Mouse (Mus musculus): ENCODE results near the gene Eif3d.

Eif3d gene

DNA sequence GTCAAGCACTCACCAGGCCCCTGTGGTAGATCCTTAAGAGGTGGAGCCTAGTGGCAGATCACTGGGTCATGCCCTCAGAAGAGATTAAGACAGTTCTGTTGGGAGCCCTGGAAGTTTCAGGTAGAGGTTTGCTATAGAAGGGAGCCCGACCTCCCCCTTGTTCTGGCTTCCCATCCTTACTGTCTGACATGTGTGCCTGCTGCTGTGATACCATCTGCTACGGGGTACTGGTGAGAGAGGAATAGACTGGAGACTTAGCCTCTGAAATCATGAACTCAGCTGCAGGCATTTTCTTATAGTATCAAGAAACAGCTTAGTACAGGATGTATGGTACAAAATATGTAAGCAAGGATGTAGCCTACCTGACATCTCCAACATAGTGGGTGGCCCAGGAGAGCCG lies 17.7 kb downstream of the Eif3d start:
- DNase-seq (ENCODE audit: low spot score), result no peak

DNA sequence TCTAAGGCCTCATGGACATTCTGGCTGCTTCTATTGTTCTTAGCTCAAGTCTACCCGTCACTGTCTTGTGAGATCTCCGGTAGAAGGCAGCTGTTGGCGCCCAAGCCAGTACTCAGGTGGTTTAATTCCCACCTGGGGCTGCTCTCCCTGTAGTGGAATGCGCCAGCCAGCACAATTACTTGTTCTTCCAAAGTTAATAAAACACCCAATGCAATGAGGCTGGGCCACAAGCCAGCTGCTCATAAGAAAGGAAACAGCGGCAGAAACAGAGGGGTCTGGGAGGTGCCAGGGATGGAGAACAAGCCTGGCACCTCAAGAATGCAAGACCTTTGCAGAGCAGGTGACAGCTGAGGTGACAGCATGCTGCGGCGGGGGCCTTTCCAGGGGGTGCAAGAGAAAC lies 21.6 kb downstream of the Eif3d start:
- no peak for DNase-seq (ENCODE audit: low spot score)

DNA sequence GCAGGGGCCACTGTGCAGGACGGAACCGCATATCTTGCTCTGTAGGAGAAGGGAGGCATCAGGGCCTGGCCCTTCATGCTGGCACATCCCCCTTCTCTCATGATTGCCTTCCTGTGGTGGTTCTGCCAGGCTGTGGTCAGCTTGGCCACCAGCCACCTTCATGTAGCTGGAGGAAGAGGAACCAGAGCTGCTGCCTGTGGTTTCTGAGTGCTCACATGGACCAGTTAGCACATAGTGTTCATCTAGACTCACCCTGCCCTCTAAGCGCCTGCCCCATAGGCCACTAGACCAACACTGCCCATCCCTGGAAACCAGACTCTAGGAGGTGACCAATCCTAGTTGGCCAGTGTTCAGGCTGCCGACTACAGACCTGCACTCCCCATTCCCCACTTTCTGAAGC lies 24.9 kb downstream of the Eif3d start:
- no peak for DNase-seq (ENCODE audit: low spot score)

DNA sequence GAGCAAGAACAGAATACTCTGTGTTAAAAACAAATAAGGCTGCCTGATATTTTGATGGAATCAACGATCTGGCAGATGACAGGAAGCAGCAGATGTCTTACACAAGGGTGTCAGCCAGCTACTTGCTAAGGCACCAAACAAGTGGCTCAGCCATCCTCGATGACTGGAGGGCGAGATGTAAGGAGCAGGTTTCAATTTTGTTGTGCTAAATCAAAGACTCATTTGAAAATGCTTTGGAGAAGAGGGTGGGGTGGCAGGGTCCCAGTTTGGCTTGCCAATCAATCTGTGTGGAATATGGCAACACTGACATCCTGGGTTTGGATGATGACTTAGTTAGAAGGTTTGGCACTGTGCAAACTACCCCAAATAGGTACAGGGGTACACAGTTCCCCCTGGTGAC lies 29.1 kb downstream of the Eif3d start:
- DNase-seq (ENCODE audit: low spot score), result no peak

DNA sequence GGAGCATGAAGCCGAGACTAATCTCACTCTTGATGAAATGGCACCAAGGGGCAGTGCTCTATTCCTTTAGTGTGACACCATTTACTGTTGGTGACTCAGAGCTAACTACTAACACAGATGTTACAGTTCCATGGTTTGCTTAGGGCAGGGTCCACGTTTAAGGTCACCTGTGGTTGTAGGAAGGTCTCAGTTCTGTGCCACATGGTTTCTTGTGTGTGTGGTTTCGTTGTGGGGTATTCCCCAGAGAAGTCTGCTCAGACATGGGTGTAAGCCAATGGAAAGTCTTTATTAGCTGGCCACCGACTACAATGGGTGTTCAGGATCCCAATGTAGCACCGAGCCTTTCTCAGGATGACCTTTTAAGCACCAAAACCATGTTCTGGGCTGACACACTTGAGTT lies 32.1 kb downstream of the Eif3d start:
- no peak for DNase-seq (ENCODE audit: low spot score)

DNA sequence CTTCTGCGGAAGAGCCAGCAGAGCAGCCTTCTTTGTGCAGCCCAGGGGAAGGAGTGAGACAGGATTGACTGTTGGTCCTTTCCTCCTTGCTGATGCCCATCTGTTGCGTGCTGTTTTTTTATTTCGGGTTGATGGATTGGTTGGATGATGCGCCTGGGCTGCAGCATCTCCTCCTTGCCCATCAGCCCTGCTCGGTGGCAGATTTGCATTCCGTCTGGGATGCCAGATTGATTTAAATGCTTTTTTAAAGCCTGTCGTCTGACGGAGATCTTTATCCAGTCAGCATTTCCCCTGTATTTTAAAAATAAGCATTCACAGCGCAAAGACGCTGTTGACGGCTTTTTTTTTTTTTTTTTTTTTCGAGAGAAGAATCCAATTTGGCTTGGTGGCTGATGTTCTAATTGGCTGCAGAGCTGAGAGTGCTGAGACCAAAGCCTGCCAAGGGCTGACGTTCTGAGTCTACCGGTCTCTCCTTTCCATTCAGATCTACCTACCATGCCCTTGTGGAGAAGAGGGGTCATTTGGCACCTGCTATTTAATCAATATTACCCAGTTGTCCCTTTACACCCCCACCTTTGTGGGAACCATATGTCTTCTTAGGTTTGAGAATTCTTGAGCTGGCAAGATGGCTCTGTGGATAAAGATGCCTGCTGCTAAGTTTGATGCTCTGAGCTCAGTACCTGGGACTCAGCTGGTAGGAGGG lies 34.8 kb downstream of the Eif3d start:
- no peak for DNase-seq (ENCODE audit: low spot score)

DNA sequence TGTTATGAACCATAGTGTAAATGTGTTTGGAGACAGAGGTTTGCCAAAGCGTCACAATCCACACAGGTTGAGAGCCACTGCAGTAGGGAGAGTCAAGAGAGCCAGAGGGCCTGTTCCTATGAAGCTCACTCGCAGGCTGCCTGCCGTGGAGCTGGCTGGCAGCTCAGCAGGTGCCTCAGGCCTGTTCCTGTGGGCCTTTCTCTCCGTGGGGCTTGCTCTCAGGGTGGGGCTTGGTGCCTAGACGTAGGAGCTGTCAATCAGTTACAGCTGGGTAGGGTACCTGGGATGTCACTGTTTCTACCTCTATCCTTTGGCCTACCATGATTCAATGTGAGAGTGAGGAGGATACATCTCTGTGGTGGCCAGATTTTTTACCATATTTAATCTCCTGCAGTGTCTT lies 35.6 kb downstream of the Eif3d start:
- no peak for DNase-seq (ENCODE audit: low spot score)

DNA sequence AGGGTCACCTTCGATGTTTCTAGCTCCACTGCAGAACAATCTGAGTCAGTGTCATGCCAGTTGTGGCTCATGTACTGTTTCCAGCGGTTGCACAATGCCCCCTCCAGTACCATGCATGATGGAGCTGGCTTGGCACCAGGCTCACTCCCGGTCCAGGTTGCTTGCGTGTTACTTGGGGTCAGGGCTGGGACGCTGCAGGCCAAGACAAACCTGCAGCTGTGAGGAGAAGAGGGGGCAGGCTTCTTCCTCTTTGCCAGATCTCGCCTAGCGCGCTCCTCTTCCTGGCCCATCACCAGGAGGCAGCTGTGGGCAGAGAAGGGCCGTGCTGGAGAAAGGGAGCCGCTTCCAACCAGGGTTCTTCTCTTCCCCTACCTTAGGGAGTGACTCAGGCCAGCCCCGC lies 36.3 kb downstream of the Eif3d start:
- no peak for DNase-seq (ENCODE audit: low spot score)

DNA sequence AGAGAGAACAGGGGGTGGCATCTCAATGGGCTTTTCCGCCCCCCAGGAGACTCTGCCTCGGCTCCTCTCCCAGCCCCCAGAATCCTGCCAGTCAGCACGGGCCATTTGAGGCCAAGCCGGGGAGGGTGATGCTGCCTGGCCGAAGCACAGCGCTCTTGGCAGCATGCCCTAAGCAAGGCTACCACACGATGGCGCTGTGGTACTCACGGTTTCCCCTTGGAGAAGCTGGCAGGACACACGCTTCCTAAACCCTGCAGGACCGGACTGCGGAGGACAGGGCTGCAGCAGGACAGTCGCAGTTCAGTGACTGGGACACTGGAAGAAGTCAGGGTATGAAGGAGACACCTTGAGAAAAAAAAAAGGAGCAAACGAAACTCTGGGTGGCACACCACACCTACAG lies 36.8 kb downstream of the Eif3d start:
- DNase-seq (ENCODE audit: low spot score), result peak; percentile 88

DNA sequence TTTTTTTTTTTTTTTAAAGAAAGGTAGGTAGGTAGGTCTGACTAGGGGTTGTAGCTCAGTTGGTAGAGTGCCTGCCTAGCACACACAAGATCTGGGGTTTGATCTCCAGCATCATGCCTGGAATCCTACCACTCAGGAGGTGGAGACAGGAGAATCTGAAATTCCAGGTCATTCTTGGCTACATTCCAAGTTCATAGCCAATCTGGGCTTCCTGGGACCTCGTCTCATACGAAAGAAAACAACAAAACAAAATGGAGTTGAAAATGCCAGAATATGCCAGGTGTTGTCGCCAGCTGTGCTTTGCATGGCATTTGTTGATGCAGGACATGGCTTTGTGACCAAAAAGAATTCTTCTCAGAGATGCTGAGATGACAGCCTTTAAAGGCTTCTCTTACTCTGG lies 37.4 kb downstream of the Eif3d start:
- no peak for DNase-seq (ENCODE audit: low spot score)

DNA sequence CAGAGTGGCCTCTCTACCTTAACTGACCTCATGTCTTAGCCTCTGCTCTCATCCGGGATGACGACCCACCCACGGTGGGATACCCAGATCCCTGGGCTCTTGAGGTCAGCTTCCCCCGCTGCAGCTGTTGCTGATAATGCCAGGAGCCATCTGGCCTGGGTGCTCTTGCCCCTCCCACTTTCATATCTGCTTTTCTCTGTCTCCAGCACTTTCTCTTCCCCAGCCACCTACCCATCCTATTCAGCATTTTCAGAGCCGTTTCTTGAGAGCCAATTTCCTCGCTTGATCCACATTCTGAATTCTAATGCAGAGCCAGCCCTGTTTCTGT lies 39.0 kb downstream of the Eif3d start:
- peak; percentile 57 for DNase-seq (ENCODE audit: low spot score)

DNA sequence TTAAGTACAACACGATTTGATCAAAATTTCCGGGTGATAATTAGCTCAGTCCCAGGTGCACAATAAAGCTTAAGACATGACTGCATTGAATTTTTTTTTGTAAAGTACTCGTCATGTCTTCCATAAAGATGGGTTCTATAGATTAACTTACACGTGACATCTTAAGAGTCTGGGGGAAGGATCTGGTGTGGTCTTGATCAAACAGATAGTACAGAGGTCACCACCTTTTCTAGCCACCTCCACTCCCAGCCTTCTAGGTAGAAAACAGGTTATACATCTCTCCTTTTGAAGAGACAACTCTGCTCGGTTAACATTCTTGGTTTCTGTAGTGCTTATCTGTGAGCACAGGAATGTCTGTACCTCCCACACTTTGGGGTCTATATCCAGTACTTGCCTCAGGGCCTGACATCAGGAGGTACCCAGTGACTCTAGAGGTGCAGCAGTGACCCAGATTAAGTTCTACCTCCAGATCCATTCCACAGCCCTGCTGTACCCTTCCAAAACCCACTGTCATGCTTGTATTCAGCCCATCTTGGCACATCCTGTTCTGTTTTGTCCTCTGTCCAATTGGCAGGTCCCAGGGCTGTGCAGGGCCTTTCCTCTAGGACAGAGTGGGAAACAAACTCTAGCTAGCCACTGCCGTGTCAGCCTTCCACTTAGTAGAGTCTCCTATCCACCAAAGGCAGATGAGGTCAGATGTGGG lies 39.5 kb downstream of the Eif3d start:
- no peak for DNase-seq (ENCODE audit: low spot score)

DNA sequence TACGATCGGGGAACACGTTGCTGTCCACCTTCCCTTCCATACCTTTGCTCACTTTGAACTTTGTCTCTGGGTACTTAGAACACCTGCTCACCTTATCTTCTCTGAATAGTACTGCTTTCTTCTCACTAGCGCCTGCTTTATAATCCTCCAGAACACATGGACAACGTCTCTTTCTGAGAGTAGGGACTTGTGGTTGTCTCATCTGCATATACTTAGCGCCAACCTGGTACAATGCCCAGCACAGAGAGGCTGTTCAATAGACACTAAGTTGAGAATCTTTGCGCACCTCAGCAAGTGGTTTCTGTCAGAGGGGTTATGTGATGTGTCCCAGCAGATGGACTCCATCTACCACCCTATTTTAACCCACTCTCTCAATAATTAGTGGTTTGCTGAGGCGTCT lies 40.8 kb downstream of the Eif3d start:
- no peak for DNase-seq (ENCODE audit: low spot score)

DNA sequence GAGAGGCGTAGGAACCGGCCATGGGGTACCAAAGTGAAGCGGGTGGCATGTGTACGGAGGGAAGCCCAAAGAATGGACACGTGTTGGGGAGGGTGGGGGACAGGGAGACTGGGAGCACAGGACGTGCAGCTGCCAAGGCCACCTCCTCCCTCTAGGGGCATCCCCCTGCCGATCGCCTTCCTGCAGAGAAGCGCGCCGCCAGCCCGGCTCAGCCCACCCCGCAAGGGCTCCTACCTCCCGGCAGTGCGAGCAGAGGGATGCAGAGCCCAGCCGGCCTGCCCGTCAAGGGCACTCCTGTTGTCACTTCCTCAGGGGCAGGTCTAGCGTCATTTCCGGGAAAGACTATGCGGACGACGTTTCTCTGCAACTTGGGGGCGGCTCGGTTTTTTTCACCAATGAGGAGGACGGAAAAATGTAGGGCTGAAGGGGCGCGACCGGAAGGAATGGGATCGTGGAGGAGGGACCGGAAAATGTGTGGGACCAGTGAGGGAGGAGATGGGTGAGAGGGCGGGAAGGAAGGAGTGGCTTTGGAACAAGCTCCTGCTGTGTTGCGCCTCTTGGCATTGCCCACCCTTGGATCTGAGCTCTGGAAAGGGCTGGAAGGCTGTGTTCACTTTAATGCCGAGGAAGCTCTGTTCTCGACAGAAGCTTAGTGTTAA lies 41.8 kb downstream of the Eif3d start, which contains the start of gene Txn2:
Gene Txn2, minus strand, starts transcription at position 334 of the 659 bp plus-strand sequence.
- peak; percentile 92 for DNase-seq (ENCODE audit: low spot score)

DNA sequence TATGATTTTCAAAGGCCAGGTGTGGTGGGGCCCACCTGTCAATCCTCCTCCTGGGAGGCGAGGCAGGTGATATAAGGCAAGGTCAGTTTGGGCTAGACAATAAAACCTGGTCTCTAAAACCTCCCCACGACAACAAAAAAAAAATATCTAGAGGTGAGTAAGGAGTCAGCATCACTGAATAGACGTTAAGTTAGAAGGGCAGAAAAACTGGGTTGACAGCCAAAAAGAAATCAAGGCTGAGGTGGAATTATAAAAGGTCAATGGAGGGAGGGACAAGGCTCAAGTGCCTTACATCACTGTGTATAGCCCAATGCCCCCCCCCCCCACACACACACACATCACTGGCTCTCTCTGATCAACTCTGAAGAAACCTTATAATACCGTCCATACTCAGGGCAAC lies 42.5 kb downstream of the Eif3d start:
- no peak for DNase-seq (ENCODE audit: low spot score)

DNA sequence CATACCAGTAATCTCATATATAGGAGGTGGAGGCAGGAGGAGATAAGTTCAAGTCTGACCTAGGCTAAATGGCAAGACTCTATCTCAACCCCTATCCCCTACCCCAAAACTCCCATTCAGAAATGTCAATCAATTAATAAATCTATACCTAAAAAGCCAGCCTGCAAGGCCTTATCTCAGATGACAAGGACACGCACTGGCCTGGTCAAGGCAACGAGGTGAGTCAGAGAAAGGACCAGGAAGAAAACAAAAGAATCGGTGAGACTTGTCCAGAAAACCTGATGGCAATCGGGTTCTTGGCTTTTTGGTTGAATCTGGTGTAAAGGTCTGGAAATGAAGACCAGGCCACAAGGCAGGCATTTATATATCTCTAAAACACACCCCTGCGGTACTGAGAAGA lies 43.7 kb downstream of the Eif3d start:
- DNase-seq (ENCODE audit: low spot score), result no peak

DNA sequence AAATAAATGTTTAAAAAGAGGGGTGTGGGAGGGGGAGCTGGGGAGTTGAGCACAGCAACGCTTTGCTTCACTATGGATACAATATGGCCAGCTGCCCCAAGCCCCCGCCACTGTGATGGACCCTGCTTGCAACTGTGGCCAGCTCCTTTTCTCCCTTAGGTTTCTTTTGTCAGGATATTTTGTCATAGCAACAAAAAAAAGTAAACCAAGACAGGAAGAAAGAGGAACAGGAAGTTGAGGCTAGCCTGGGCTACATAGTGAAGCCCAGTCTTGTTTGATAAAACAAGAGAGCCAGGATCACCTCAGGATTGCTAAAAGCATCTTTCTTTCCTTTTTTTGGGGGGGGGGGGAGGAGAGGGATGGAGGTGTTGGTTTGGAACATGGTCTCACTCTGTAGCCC lies 45.4 kb downstream of the Eif3d start:
- no peak for DNase-seq (ENCODE audit: low spot score)

DNA sequence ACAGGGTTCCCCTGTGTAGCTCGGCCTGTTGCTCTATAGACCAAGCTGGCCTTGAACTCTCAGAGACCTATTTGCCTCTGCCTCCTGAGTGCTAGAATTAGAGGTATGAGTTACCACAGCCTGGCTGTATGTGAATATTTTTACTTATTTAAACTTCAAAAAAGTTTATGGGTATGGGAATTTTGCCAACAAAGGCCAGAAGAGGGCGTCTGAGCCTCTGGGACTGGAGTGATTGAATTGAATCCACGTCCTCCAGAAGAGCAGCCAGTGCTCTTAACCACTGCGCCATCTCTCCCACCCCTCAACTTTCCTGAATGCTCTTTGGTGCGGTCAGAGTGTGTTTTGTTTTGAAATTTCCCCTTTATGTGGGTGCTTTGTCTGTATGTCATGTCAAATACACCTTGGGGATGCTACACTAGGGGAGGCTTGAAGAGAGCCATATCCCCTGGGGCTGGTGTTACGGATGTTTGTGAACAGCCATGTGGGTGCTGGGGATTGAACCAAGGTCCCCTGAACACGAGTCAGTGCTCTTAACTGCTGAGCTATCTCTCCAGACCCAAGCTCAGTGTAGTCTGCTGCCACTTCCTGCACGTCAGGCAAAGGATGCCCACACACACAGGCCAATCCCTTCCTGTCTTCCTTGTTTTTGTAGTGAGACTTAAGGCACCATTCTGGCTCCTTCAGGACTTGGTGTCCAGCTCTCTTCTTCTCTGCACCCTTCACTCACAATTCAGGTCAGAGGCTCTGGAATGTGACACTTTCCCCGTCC lies 47.2 kb downstream of the Eif3d start:
- no peak for DNase-seq (ENCODE audit: low spot score)

DNA sequence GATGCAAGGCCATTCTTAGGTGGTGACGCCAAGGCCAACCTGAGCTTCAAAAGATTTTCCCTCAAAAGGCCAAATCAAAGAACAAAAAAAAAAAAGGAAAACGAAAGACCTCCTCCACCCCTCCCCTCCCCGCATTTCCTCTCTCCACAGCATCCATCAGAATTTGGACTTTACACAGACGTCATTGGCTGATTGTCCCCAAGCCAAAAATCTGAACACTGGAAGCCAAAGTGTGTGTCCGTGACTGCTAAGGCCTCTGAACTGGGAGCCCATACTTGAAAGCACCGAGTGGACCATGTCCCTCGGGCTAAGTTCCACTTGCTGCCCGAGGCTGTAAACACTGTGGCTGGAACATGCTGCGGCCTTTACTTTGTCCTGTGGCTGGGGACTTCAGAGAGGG lies 47.9 kb downstream of the Eif3d start:
- DNase-seq (ENCODE audit: low spot score), result no peak

DNA sequence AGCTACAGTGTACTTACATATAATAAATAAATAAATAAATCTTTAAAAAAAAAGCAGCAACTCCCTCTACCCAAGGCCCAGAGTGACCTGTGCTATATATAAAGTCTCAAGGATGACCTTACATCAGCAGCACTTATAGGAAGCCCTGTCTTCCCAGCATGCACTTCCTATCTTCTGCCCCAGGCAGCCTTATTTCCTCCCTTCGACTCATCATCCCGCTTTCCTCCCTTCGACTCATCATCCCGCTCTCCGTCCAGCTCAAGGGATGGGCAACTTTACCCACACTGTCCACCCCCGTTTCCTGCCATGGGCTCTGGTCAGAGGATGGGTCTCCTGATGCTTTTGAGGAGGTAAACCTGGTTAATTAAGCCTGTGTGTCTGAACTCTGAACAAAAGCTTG lies 49.0 kb downstream of the Eif3d start:
- DNase-seq (ENCODE audit: low spot score), result no peak

DNA sequence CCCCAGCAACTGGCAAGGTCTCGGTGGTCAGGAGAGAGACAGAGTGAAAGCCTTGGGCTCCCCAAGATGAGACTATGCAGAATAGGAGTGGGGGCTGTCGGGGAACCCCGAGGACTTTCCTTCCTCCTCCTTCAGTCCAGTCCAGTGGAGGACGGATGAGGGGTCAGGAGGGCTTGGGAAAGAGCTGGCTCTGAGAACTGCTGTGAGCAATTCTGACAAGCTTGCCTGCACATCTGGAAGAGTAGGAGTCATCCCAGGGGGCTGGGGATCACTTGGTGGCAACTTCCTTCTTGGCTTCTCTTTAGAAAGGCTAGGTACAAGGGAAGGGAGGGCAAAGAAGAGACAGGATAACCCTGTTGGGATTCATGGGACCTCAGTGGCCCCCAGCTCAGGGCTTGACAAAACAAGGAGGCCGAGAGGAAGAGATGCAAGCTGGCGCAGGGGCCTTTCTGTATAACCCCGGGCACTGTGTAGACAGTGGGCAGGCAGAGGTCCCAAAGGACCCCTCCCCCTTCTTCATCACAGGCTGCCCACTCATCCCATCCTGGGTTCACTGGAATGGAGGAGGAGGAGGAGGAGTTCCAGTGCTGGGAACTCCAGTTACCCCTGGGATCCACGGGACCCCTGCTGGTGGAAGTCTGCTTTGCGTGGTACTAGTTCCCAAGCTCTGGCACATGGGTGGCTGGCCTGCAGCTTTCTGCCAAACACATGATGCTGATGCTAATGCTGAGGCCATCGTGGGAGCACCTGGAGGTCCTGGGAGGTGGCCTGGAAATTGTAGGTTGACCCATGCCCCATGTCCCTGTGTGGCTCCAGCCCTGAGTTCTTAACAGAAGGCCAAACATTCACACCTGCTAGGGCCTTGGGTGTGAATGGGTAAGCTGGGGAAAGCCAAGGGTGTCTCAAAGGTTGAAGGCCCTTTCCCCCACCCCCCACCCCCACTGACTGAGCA lies 49.8 kb downstream of the Eif3d start:
- no peak for DNase-seq (ENCODE audit: low spot score)

DNA sequence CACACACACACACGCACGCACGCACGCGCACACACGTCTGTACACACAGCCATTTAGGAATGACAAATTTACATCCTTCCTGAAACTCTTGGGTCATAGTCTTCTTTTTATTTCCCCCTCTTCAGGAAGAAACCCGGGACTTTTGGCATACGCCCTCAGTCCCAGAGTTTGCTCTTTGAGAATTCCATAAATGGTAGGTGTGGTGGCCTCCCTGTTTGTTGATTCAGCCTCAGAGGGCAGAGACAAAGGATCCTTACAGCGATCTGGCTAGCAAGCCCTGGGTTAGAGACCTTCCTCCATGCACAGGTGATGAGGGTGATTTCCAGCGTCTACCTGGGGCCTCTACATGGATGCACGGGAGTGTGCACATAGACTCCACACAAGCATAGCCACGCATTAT lies 51.2 kb downstream of the Eif3d start:
- DNase-seq (ENCODE audit: low spot score), result no peak
